Mouse (Mus musculus) stomach, postnatal 0 days (tissue): Measurements from ENCODE around the gene Dhx32. TPM values are rescaled to one million over a fixed set of nuclear protein-coding genes. Genes with fewer than 3 reads are reported as not detected.

ENCODE experiments used
- ATAC-seq: fragments of 200-750 bp; cut with Nextera tagmentation; 2 replicates; pipeline ENCODE4 v1.8.0; 2017; ENCODE audit not compliant: low FRiP score, low TSS enrichment
- DNase-seq: peaks from one replicate; pipeline ENCODE4 v3.0.0-alpha.2; 2016; ENCODE audit warnings: low spot score
- H3K27ac ChIP-seq: fragments of 300-500 bp; sonication (generic); replicated peaks from 2 replicates; pipeline ENCODE4 v1.5.1; 2014; ENCODE audit warnings: mild to moderate bottlenecking, control low read depth
- H3K27me3 ChIP-seq: fragments of 300-500 bp; sonication (generic); 2 replicates; pipeline ENCODE4 v1.6.1; 2014; ENCODE audit warnings: low read length; ENCODE audit not compliant: control insufficient read depth, insufficient read depth
- H3K36me3 ChIP-seq: fragments of 300-500 bp; sonication (generic); 2 replicates; pipeline ENCODE4 v1.6.1; 2014; ENCODE audit warnings: low read length, mixed read lengths; ENCODE audit not compliant: control insufficient read depth, insufficient read depth
- H3K4me1 ChIP-seq: fragments of 300-500 bp; sonication (generic); replicated peaks from 2 replicates; pipeline ENCODE4 v1.6.1; 2014; ENCODE audit warnings: antibody characterized with exemption; ENCODE audit not compliant: control insufficient read depth, insufficient read depth
- H3K4me2 ChIP-seq: fragments of 300-500 bp; sonication (generic); replicated peaks from 2 replicates; pipeline ENCODE4 v1.6.1; 2014; ENCODE audit warnings: low read depth, mild to moderate bottlenecking, control low read depth, moderate library complexity
- H3K4me3 ChIP-seq: fragments of 300-500 bp; sonication (generic); 2 replicates; pipeline ENCODE4 v1.5.1; 2014; ENCODE audit warnings: low read depth, low read length, control low read depth
- H3K9ac ChIP-seq: fragments of 300-500 bp; sonication (generic); 2 replicates; pipeline ENCODE4 v1.6.1; 2014; ENCODE audit warnings: mild to moderate bottlenecking, low read length, control low read depth, mixed read lengths
- H3K9me3 ChIP-seq: fragments of 300-500 bp; sonication (generic); 2 replicates; pipeline ENCODE4 v1.6.1; 2016; ENCODE audit warnings: low read length; ENCODE audit not compliant: control insufficient read depth
- CTCF ChIP-seq: IDR thresholded peaks from 2 replicates; pipeline ENCODE4 v1.5.1; 2016; ENCODE audit warnings: antibody characterized with exemption, low read depth, mild to moderate bottlenecking, moderate library complexity
- EP300 ChIP-seq: optimal IDR thresholded peaks from 2 replicates; pipeline ENCODE3; 2016; ENCODE audit warnings: antibody characterized with exemption
- WGBS: fragments of 180-500 bp; shearing (Covaris S2); extraction: QIAGEN DNeasy Blood & Tissue Kit; methylation state at CpG from one replicate; pipeline ENCODE4 v1.1.7; 2014; 5-methylcytosine and 5-hydroxymethylcytosine counted together
- polyA plus RNA-seq: library from polyadenylated mRNA; unstranded; fragments of >200 nt; fragmentation: Nextera tagmentation; extraction: Ambion mirVana; gene quantifications from 2 replicates; pipeline ENCODE4 v1.2.1, GENCODE M21; 2015

Dhx32 gene
- polyA plus RNA-seq, 1 experiment from 2014 or later = 57.6 TPM

GRCm38 (mm10) chr7:133679961-133680360 lies 102.6 kb downstream of the Dhx32 start, which contains the start of gene Mmp21:
Gene Mmp21 (minus strand): TSS chr7:133680061.
- 69% methylated on average over 3 of the region's 3 CpGs for WGBS
- H3K4me2 ChIP-seq = no peak within 1 kb of the TSS
- H3K36me3 ChIP-seq = no peaks in the 10 kb centered on the region
- no peak within 1 kb of the TSS for H3K9ac ChIP-seq
- DNase-seq = no peak
- TF ChIP-seq EP300 (no peak), CTCF (no peak)
- H3K27ac ChIP-seq = no peak within 1 kb of the TSS
- no peaks in the 10 kb centered on the region for H3K27me3 ChIP-seq
- no peak for ATAC-seq
- no peaks in the 10 kb centered on the region for H3K4me1 ChIP-seq
- no peaks in the 10 kb centered on the region for H3K9me3 ChIP-seq
- H3K4me3 ChIP-seq = no peak within 1 kb of the TSS

GRCm38 (mm10) chr7:133679439-133679838 lies 103.1 kb downstream of the Dhx32 start:
- Histone ChIP-seq H3K4me2 (no peak overlapping the region), H3K27ac (no peak overlapping the region), H3K9ac (no peak overlapping the region), H3K27me3 (no peaks in the 10 kb centered on the region), H3K4me1 (no peaks in the 10 kb centered on the region), H3K4me3 (no peak overlapping the region), H3K36me3 (no peaks in the 10 kb centered on the region), H3K9me3 (no peaks in the 10 kb centered on the region)
- no peak for DNase-seq
- ATAC-seq = no peak
- TF ChIP-seq EP300 = no peak
- WGBS = 50% methylated on average over 4 of the region's 4 CpGs

GRCm38 (mm10) chr7:133678716-133679115 lies 103.8 kb downstream of the Dhx32 start:
- Histone ChIP-seq H3K9ac (no peak overlapping the region), H3K27ac (no peak overlapping the region), H3K27me3 (no peaks in the 10 kb centered on the region), H3K4me1 (no peaks in the 10 kb centered on the region), H3K9me3 (no peaks in the 10 kb centered on the region), H3K36me3 (no peaks in the 10 kb centered on the region), H3K4me2 (no peak overlapping the region), H3K4me3 (no peak overlapping the region)
- WGBS = 91% methylated on average over 8 of the region's 8 CpGs
- DNase-seq (no peak), ATAC-seq (no peak)
- TF ChIP-seq CTCF (no peak), EP300 (no peak)

- Histone ChIP-seq H3K4me2 (no peak overlapping the region), H3K9ac (no peak overlapping the region), H3K27ac (no peak overlapping the region), H3K27me3 (no peaks in the 10 kb centered on the region), H3K9me3 (no peaks in the 10 kb centered on the region), H3K4me3 (no peak overlapping the region), H3K36me3 (peaks cover 11% of the 10 kb centered on the region; the same call in 1 of the 2 replicates), H3K4me1 (no peaks in the 10 kb centered on the region)
- ATAC-seq (no peak), DNase-seq (no peak)
- TF ChIP-seq EP300 = no peak
- peak; percentile 48 for TF ChIP-seq CTCF
- WGBS = 72% methylated on average over 9 of the region's 9 CpGs
Measured at GRCm38 (mm10) chr7:133676002-133676401, 106.5 kb downstream of the Dhx32 start.

Other genes with a start within 250 kb of the Dhx32 start
- gene Tex36, start 180.6 kb downstream of the Dhx32 start, polyA plus RNA-seq = not detected in 2 replicates
- gene Edrf1, start 145.2 kb downstream of the Dhx32 start, polyA plus RNA-seq = 7.2 and 7.6 TPM in 2 replicates
- 0.06 TPM in 1 of 2 replicates, not detected in the other for gene Mmp21, start 102.7 kb downstream of the Dhx32 start, polyA plus RNA-seq
- gene Bccip, start 73.4 kb downstream of the Dhx32 start, polyA plus RNA-seq = 100 and 105 TPM in 2 replicates
- 13.3 and 13.9 TPM in 2 replicates for gene Uros, start 72.7 kb downstream of the Dhx32 start, polyA plus RNA-seq
- 0.34 and 0.50 TPM in 2 replicates for gene Fank1, start 5.9 kb downstream of the Dhx32 start, polyA plus RNA-seq